Mouse (Mus musculus) thymus, postnatal 14 days (tissue): ENCODE results near the gene Muc5b.
"Not testable (repeated sequence)": the region's sequence is repeated elsewhere in the genome, so short reads cannot be mapped to it uniquely, and the experiment has no call there.

Source experiments
- DNase-seq: peaks from one replicate; pipeline ENCODE4 v3.0.0; 2021

Muc5b gene

GRCm38 (mm10) chr7:141838779-141839178, at the start of gene Muc5b:
TSS of gene Muc5b (plus strand) at chr7:141839070.
- no peak for DNase-seq

- no peak for DNase-seq
These were observed 44.6 kb upstream of the Muc5b start for GRCm38 (mm10) chr7:141794251-141794650.

DNA sequence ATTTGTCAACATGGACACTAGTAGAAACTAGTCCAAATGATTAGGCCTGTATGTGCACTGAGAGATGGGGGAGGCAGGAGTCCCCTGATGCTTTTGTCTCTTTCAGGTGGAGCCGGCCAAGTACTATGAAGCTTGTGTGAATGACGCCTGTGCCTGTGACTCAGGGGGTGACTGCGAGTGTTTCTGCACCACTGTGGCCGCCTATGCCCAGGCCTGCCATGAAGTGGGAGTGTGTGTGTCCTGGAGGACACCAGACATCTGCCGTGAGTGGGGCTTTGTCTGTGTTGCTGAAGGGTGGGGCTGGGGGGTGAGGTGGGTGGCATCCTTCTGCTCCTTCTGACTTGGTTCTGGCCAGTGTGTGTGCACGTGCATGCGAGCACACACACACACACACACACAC, 35.7 kb upstream of the Muc5b start:
- DNase-seq: no peak

GRCm38 (mm10) chr7:141805384-141805783, 33.5 kb upstream of the Muc5b start:
- DNase-seq: no peak

DNA sequence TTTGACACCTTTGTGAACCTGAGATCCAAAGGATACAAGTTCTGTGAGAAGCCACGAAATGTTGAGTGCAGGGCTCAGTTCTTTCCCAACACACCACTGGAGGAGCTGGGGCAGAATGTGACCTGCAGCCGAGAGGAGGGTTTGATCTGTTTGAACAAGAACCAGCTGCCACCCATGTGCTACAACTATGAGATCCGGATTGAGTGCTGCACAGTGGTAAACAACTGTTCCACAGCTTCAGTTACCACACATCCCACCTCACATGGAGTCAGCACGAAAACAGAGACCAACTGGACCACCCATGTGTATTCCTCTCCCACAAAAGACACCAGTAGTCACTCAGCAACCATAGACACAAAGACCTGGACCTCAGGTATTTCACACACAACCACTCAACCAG, 31.0 kb upstream of the Muc5b start:
- not testable (repeated sequence) for DNase-seq

DNA sequence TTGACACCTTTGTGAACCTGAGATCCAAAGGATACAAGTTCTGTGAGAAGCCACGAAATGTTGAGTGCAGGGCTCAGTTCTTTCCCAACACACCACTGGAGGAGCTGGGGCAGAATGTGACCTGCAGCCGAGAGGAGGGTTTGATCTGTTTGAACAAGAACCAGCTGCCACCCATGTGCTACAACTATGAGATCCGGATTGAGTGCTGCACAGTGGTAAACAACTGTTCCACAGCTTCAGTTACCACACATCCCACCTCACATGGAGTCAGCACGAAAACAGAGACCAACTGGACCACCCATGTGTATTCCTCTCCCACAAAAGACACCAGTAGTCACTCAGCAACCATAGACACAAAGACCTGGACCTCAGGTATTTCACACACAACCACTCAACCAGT, 28.9 kb upstream of the Muc5b start:
- DNase-seq: not testable (repeated sequence)

DNA sequence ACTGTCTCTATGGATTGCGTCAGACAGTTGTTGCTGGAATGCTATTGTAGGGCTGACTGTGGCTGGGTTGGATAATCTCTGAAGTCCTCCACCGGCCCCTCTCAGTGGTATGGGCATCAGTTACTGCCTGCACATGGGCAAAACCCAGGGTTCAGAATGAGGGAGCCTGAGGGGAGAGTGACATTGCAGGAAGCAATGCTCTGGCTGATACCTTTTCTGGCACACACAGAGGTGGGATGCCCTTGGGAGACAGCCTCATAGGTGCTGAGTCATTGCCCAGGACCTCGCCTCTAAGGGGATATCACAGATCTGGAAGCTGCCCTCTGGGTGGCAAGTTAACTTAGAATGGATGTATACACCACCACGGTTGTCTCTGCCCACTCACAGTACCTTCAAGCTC, 25.5 kb upstream of the Muc5b start:
- no peak for DNase-seq

GRCm38 (mm10) chr7:141815361-141815760, 23.5 kb upstream of the Muc5b start:
- no peak for DNase-seq

DNA sequence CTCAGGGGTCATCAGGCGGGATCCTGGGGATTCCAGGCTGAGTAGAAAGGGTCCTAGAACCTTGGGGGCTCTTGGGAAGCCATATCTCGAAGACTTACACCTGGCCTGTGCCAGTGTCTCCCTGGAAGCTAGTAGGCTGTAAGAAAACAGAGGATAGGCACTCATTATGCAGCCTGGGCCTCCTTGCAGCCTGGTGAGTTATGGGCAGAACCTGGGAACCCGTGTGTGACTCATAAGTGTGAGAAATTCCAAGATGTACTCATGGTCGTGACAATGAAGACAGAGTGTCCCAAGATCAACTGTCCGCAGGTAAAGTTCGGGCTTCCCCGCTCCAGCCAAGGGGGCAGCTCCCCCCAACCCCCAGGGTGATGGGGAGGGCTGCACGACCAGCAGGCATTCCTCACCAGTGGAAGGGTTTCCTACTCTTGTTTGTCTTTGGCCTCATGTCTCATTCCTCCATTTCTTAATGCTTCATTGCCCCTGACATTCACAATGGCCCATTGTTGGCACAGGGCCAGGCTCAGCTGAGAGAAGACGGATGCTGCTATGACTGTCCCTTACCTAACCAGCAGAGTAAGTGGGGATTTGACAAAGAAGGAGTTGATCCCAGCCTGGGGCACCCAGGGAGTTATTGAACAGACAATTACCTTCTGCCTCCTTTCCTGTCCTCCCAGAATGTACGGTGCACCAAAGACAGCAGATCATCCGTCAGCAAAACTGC, 21.4 kb upstream of the Muc5b start:
- no peak for DNase-seq

GRCm38 (mm10) chr7:141818267-141818666, 20.6 kb upstream of the Muc5b start:
- no peak for DNase-seq

DNA sequence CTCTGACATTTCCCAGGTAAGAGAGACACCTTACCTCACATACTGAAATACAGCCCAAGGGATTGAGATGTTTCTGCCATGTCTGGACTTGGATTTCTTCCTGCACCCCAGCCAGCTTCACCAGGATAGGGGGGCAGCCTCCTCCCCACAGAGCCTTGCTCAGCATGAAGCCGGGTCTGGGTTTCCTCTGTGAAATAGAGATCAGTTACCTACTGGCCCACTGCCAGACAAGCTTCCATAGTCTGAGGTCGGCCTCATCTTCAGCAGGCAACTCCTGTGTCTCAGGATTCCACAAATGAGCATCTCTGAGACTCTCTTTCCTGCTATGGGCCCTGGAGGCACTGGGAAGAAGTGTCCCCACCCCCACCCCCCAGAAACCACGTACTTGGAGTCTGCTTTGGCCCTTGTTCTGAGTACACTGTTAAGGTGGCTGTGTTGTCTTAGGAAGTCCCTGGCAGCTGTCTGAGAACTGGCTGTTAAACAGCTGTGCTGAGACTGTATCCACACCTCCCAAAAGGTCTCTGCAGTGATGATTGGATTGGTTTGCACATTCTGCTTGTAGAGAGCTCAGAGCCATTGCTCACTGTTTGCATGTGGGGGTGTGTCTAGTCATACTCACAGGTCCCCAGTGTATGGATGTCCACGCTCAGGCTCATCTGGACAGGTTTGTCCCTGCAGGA, 16.1 kb upstream of the Muc5b start:
- DNase-seq: no peak

GRCm38 (mm10) chr7:141823699-141824098, 15.2 kb upstream of the Muc5b start:
- no peak for DNase-seq

DNA sequence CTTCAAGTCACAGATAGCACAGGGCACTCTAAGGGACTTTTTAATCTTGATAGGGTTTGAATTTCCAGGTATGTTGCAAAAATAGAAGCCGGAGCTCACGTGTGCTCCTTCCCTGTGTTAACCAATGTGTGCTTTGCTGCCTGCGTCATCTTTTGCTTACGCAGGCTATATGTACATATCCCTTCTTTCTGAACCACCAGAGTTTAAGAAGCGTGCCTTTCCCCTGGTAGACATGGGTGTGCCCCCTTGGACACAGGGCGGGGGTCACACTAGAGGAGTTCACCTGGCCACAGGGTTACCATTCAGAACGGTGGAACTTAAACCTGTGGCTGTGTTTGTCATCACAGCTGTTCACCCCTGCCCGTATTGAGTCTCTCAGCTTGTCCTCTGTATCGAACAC, 14.5 kb upstream of the Muc5b start:
- DNase-seq: no peak

DNA sequence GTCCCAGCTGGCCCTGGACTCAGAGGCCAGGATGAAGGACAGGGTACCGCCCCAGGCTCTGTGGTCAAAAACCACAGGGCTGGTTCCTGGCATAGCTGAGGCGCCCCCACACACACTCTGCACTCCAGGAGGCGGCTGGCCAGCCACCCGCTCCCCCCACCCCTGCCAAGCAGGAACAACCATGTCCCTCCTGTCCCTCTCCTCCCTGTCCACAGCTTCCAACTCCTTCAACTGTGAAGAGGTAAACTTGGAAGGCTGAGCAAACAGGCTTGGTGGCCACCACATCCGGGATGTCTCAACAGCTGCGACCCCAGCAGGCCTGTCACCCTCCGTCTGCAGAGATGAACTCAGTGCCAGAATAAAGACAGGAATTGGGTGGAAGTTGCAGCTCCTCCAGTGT, 2.9 kb upstream of the Muc5b start:
- peak; percentile 52 for DNase-seq

DNA sequence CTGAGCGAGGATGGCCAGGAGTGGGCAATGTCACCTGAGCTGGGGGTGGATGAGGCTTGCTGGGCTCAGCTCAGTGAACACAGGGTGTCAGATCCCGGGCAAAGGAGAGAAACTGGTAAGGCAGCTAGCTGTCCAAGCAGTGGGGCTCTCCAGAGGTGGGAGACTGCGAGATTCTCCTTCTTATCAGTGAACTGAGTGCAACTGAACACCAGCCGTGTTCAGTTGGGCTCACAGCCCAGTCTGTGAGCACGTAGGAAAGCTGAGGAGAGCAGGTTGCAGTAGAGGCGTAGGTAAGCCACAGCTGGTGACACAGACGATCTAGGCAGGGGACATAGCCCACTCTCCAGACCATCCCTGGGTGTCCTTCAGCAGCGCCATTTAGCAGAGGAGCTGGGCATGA, 2.4 kb upstream of the Muc5b start:
- DNase-seq: no peak

DNA sequence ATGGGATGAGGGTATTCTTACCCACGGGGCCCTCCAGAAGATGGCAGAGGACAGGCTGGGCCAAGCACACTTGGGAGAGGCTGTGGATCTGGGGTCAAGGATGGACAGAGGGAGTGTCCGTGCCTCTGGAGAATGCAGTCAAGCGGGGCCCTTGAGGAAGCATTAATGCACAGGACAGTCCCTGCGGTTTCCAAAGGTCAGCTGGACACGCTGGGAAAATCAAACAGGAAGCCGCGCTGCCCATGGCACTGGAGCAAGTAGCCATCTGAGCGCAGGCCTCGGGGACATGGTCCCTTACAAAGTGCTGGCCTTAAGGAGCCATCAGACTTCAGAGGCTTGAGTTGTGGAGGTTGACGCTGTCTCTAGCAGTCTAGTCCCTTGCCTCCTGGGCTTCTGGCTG, 1.5 kb downstream of the Muc5b start:
- no peak for DNase-seq

- no peak for DNase-seq
These were observed 22.2 kb downstream of the Muc5b start for GRCm38 (mm10) chr7:141861046-141861445.

GRCm38 (mm10) chr7:141869644-141870043, 30.8 kb downstream of the Muc5b start:
- no peak for DNase-seq

DNA sequence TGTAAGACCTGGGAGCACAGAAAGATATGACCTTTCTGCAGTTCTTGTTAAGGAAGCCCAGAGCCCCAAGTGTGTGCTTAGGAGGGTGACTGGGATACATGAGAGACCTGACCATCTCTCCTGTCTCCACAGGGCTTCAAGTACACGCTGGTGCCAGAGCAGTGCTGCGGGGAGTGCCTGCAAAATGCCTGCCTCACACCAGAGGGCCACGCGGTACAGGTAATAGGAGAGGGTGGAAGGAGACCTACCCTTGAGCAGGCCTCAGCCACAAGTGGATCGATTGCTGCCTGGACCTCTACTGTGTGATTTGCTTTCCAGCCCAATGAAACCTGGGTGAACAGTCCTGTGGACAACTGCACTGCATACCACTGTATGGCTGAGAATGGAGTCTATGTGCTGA, 31.7 kb downstream of the Muc5b start:
- peak; percentile 16 for DNase-seq

DNA sequence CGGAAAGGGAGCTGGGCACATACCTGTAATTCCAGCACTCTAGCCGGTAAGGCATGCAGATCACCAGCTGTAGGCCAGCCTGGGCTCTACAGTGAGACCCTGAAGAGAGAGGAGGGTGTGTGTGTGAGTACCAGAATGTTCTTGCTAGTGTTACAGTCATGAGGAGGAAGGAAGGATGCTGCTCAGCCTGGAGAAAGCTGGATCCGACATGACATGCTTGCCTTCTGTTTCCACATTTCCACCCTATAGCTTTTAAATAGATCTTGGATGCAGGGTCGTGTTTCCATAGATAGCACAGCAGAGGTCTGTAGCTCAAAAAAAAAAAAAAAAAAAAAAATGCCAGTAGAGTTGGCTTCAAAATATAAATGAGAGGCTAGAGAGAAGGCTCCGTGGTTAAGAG, 36.0 kb downstream of the Muc5b start:
- DNase-seq: no peak

DNA sequence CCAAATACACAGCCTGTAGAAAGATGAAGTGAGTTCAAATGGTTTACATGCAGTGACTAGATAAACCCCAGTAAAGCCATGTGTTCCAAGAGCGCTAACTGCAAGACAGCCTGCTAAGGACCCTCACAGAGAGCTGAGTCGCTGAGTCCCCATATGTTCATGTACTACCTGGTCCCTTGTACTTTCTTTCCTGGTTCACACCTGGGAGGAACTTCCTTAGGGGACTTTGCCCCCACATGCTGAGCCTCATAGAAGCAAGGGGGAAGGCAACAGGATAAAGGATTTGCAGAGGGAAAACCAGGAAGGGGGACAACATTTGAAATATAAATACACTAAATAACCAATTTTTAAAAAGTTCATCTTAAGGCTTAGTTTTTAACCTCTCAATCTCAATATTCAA, 39.9 kb downstream of the Muc5b start:
- no peak for DNase-seq

DNA sequence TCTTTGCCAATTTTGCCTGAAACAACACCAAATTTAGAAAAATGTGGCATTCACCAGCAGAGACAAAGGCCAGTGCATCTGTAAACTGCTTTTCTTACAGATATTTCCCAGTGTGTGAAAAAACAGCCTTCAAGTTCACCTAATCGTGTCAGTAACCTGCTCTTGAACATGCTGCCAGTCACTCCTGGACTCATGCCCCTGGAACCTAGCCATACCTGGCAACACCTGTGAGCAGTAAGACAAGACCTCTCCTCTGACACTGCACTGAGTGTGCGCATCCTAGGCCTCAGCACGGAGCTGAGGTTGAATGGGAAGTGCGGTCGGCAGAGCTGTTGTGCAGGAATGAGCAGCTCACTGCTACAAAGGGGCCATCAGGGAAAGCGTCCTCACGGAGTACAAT, 53.3 kb downstream of the Muc5b start:
- no peak for DNase-seq

GRCm38 (mm10) chr7:141901825-141902224, 63.0 kb downstream of the Muc5b start:
- no peak for DNase-seq

DNA sequence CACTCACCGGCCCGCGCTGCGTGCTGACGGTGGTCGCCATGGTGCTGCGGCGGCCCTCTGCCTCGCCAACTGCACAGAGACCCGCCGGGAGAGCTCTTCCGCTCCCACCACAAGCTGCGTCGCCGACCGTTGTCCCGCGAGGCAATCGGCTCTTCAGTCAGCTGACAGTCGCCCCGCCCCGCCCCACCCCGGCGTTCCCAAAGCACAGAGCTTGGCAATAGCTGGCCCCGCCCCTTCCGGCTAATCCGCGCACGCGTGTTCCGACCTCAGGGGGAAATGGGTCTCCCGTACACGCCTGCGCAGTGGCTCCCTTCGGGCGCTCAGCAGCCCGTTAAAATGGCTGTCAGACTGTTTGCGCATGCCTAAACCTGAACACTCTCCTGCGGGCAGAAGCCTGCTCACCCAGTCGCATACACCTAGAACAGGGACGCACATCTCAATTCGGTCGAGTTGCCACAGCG, 63.4 kb downstream of the Muc5b start:
- DNase-seq: peak; percentile 100

DNA sequence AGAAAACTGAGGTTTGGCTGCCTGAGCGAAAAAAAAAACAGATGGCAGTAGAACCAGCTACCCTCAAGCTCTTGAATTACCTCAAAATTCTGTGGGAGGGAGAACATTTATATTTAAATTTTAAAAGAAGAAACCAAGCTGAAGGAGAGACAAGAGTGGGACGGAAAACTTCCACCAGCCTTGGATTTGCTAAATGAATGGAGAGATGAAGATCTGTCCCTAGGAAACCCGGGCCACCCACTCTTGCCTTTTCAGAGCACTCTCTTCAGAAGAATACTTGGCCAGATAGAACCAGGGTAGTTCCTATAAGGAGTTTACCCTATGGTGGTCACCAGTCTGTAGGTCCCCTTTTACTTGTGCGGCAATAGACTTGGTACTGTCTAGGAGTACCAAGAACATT, 63.9 kb downstream of the Muc5b start:
- DNase-seq: peak; percentile 12
